Mouse (Mus musculus) thymus, postnatal 4 days (tissue): ENCODE measurements around the gene Fam19a1.

Experiments
- DNase-seq: peaks from one replicate; pipeline ENCODE4 v3.0.0; 2021

Gene Fam19a1

DNA sequence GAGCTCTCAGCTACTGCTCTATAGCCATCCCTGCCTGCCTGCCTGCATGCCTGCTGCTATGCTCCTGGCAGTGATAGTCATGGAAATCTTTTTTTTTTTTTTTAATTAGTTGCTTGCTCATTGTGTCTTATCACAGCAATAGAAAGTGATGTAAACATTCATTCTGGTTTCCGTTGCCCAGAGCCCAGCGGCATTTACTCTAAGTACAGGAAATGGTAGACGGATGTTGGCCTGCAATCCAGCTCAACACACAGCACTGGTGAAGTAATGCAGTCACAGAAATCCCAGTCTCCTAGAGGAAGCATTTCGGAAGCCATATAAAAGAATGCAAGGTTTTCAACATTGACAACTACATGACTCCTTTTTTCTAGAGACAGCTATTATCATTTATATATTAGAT lies 153.5 kb downstream of the Fam19a1 start:
- no peak for DNase-seq

DNA sequence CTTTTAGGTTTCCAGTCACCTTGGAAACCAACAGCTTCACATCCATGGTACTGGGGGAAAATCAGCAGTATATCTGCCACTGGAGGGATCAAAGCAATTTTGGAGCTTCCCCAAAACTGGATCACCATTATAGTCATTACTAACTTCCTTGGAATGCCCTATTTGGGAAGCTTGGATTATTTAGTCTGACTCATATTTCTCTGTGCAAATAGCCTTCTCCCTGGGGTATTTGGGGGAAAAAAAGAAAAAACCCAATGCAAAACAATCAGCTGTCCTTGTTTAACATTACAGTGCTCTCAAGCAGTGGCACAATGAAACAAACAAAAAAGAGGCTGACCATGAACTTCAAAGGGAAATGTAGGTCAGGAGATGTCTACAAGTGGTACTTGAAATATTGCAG lies 155.8 kb downstream of the Fam19a1 start:
- no peak for DNase-seq

DNA sequence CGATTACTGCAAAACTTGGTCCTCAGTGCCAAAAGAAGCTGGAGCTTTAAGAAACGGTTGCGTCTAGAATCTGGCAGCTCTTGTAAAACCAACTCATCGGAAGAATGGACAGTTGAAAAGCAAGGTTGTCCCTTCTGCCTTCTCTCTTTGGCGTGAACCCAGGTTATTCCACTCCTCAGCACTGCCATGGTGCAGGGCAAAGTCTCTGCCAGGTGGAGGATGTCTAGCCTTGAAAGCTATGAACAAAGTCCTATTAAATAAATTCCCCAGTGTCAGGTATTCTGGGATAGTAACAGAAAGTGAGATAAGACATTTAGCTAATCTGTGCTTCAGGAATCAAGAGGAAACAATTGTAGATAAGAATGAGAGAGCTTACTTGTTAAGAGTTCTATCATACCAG lies 157.5 kb downstream of the Fam19a1 start:
- DNase-seq: no peak

DNA sequence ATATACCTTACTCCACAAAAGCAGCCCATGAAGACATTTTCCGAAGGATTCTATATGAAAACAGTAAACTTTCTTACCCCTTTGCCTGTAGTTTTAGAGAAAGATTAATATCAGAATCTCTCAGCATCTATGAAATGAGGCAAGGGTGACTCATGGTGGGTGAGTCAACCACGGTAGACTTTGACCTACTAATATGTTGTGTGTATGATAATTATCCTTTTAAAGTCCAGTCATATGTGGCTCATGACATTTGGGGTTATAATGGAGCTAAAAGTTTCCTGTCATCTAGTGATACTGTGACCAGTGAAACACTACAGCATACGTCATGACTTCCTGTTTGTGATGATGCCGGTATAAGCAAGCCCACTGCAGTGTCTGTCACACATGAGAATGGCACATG lies 170.8 kb downstream of the Fam19a1 start:
- no peak for DNase-seq

DNA sequence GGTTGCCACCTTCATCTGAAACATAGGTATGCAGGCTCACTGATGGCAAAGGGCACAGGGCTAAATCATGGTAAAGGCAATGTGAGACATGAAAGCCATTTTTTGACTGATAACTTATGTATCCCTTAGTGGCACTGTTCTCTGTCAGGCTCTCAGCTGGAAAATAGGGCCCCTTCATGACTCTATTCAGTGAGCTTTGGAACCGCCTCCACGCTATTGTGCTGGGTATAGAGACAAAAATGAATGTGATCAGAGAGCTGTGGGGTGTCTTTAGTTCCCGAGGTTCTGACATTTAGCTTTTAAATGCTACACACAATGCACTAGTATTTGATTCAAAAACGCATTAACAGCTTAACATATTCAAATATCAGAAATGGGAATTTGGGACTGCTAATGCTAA lies 171.6 kb downstream of the Fam19a1 start:
- DNase-seq: no peak

DNA sequence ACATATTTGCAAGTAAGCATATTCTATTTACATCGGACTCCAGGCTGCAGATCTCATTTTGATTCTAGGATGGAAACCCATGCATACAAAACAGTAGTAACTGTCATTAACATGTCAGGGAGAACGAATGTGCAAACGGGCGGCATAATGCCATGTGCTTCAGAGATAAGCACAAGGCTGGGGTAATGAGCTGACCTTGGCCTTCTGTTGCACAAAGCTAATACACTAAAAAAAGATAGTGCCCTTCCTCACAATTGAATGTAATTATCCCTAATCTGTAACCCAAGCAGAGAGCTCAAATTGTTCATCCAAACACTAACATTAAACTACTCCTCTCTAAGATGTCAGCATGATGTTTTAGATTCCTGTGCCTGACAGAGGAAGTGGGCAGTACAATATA lies 173.3 kb downstream of the Fam19a1 start:
- DNase-seq: no peak

DNA sequence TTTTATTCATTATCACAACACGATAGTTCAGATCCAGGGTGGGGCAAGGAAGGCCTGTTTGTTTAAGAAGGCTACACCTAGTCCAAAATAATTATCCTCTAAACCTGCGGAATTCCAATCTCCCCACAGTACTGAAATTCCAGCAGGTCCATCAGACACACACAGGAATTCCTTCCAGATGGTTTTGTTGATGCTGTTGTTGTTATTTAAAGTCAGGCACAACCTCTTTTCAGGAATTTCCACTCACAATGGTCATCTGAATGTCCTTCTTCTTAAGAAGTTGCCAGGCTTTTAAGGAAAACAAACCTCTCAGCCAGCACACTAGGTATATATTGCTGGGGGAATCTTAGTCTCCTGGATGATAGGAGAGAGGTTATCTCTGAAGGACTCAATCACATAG lies 174.4 kb downstream of the Fam19a1 start:
- DNase-seq: no peak

DNA sequence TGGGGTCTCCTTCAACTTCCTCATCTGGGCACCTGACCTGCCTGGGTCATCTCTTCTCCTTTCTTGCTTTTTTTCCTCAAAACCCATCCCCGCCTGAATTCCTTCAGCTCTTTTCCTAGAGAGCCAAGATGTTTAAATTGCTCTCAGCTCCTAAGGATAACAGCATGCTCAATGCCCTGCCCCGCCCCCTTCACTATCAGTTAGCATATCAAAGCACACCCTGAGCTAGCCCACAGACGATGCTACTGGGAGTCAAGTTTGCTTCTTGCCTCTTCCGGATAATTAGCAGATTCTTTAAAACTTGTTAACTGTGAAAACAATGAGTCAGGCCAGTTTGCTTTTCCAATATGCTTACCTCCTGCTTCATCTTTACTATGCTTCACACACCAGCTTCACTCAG lies 176.7 kb downstream of the Fam19a1 start:
- DNase-seq: no peak

DNA sequence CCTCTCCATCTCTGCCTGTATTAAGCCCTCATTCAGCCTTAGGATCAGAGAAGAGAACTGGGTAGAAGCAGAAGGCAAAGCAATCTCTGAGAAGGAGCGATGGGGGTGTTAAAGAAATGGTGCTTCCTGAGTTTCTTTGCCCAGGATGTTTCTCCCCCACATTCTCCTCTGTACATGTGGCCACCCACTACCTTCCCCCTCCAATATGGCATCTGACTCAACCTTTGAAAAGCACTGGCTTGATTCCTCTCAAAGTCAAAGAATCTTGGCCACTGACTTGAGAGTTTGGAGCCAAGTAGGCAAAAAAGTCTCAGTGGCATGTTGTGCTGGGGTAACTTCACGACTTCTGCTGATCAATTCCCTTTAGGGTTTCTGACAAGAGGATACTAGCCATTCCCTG lies 234.5 kb downstream of the Fam19a1 start:
- DNase-seq: no peak

DNA sequence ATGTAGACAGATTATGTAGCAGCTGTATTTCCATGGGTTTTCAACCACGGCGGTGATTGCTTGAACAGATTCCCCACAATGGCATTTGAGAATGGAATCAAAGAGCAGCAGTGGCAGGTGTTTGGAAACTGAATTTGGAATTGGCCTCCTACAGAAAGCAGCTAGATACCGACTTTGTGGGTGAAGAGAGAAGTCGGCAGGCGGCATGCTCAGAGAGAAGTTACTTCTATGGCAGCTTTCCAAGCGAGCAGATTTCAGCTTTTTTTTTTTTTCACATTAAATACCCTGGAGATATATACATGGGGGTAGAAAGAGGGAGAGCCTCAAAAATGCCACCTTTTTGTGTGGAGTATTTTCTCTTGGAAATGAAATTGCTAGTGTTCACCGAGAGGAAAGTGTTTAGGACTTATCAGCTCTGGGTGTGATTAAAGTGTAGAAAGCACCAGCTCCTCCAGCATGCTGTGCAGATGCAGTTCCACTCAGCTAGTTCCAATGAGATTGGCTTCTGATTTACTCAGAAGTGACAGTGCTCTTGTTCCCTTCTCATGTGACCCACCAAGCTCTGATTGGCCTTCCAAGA lies 236.6 kb downstream of the Fam19a1 start:
- no peak for DNase-seq

DNA sequence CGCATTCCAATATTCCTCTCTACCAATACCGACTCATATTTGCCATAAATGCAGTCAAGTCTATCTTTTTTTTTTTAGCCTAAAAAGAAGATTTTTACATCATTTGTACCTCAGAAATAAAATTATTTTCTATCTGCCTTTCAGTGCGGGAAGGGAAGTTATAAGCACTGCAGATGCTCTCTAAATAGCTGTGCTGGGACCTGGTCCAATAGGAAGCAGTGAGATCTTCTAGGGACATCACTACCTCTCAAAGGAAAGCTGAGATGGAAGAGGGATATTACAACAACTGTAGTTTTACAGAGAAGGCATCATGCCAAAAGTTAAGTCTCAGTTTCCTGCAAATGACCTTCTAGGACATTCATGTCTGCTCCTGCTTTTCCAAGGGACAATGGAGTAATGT lies 256.6 kb downstream of the Fam19a1 start:
- DNase-seq: no peak

DNA sequence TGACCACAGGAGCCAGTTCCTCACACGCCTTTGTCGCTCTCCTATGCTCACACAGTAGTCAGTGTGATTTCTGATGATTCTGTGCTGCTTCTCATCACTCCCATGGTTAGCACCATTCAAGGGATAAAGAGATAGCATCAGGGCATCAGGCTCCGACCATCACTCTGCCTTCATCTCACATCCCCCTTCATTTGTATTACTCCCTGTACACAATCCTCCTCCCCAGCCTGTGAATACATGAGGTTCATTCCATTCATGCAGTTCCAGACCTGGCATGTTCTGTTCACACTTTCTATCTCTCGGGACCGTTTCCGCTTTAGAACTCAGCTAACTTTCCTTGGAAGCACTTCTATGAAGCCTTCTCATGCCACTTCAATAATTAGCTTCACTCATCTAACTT lies 259.9 kb downstream of the Fam19a1 start:
- DNase-seq: no peak

DNA sequence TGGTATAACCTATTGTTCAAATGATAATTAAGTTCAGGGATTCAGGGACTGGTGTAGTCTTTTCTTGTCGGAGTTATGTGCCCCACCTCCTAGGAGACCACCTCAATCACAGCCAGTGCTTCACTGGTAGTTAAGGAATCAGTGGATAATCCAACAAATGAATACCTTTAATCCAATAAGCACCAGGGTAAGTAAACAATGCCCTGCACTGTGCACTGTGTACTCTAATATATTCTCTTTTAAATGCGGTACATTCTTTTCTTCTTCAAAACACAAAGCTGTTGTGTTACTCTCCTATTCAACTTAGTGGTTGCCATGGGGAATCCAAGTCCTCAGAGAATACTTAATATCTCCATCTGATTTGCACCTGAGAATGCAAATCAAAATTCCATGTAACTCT lies 260.3 kb downstream of the Fam19a1 start:
- no peak for DNase-seq

DNA sequence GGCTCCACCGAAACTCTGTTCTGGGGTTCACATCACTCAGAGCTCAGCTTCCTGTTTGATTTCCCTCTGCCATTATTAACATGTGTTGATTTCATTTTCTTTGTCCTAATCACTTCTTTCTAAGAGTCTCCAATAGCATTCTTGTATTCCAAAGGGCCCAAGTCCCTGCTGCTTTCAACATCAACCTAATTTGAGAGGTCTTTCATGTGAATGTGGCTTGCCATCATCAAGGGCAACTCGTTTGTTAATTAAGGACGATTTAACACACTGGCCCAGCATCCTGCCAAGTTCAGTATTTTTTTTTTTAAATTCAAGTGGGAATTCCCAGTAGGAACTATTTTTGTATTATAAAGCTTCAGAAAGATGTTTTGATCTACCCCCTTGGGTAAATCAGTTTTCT lies 263.8 kb downstream of the Fam19a1 start:
- DNase-seq: no peak

DNA sequence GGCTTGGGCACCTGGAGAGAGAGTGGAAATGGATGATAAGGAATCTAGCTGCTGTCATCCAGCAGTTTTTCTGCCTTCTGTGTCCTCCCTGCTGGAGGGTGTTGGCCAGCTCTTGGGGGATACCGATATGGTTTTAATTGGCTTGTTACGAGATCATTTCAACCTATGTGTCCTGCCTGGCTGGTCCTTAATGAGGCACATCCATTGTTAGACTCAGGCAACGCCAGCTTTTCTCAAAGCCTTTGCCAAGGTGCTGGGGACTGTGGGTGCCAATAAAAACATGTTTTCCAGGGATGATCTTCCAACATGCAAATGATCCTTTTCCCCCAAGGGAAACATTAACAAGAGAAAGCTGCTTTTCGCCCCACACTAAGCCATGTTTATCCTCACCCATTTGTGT lies 266.3 kb downstream of the Fam19a1 start:
- DNase-seq: no peak

DNA sequence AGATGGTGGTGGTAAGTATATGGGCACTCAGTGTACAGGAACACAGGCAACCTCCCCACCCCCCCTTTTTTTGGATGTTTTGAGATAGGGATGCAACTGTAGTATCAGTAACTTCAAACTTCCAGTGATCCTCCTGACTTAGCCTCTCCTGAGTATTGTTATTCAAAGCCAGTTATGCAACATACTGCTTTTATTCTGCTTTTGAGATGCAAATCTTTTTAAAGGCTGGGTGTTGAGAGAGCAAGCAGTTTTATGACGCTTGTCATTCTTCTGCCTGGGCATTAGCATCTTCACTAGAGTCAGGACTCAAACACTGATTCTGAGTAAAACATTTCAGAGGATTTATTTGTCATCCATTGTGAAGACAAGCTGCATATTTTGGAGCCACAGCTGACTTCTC lies 271.5 kb downstream of the Fam19a1 start:
- no peak for DNase-seq

DNA sequence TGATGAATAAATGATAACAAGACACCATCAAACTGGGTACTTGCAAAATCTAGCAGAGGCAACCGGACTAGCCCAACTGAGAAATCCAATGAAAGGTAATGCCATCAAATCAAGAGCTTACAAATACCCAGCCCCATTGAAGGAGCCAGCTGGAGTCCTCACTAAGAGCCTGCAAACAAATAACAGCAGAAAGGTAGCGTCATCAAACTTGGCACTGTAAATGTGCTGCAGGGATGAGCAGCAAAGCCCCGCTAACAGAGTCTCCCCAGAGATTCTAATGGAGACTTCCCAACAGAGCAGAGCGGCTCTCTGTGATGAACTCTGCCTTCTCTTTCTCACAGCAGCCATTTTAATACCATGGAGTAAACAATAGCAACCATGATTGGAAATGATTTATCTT lies 305.9 kb downstream of the Fam19a1 start:
- no peak for DNase-seq

DNA sequence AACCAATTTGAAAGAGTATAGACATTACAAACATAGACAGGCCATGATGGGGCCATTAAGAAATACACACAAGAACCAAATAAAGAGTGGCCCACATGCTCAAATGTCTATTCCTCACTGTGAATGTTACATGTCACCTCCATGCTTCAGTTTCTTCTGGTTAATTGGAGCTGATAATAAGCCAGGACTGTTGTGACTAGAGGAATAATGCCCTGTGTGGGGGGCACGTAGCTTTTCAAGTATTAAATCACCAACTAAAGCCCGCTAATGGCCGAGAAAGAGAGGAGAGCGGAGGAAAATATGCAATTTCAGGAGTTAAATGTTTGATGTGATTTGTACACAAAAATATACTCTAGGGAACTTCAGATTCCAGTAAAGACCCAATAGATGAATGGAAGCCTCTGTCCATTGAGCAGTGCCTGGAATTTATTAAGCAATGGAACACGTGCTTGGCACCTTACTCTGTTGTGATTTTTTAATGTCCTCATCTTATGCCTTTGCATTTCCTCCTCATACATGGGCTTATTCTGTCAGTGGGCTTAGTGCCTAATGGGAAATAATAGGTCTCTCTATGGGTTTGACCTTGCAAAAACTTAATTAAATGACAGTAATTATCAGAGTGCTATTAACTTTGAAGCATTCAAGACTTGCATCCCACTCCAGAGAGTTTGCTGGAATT lies 306.9 kb downstream of the Fam19a1 start:
- no peak for DNase-seq

DNA sequence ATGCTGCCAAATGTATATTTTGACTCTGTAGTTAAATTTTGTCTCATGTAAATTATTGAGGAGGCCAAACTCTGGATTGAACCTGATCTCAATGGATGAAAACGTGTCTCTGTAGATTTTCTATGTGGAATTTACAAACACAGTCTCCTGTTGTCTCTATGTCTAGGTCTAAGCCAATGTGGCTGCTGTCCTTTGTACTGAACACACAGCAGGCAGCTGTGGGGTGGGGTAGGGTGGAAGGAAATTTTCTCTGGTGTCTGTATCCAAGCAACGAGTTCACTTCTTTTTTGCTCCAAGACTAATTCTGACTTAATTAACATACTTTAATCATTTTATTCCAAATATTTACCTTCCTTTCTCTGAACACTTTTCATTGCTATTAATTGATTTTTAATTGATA lies 307.6 kb downstream of the Fam19a1 start:
- DNase-seq: no peak

DNA sequence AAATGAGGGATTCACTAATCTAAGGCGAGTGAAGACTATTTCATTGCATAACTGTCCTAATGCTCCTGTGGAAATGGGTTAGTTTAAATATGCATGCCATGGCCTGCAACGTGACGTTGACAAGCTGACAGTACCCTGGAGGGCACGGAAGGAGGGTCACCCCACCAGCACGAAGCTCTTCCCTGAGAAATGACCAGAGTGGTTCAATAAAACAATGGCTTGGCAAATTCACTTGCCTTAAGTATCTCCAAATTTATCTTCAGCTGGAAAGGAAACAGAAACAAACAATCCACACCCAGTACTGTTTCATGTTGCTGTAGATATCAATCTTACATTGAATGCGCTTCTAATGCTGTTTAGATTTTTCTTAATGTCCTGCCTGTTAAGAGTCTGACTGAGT lies 316.4 kb downstream of the Fam19a1 start:
- DNase-seq: no peak

DNA sequence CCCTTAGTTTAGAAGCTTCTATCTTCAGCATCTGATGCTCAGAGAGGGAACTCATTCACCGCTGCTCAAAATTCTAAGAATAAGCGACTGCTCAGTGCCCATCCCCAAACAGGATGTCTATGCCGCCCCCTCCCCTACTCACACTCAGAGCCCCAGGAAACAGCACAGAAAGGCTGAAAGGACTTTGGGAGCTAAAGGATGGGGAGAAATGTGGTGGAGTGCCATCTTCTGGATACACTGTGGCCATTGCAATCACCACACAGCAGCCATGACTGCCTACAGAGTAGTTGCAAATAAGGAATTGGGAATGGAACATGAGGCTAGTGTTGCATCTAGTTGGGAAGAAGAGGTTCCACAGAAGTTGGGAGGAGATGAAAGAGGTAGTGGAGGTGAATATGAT lies 319.4 kb downstream of the Fam19a1 start:
- no peak for DNase-seq

DNA sequence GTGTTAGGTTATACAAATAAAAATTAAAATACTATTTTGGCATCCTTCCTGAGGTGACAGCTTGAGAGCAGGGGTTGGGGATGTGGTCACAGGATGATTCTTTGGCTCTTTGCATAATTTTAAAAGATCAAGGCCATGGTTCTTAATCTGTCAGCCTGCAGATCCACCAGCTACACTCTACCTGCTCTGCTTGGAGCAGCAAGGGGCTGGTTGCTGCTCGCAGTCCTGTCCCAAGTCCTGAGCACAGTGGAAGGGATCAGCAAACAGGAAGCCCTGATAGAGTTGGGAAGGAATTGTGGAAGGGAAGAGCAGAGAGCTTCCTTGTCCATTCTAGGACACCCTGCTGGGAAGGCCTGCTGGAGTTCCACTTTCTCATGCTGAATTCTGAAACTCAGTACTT lies 320.9 kb downstream of the Fam19a1 start:
- no peak for DNase-seq

DNA sequence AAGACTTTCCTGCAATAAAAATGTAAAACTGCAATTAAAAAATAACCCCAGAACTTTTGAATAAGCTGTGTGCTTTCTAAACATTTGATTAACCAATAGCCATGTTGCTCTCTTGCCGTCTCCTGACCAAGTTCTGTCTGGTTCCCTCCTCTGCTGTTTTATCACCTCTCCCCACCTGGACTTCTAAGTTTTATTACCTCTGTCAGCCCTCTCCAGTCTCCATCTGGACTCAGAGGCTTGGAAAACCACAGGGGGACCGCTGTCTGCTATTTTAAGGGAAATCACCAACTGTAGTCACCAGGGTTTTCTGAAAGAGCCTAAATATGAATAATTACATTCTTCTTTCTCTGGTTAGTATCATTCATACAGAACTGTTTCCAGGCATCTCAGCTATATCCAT lies 322.6 kb downstream of the Fam19a1 start:
- no peak for DNase-seq

DNA sequence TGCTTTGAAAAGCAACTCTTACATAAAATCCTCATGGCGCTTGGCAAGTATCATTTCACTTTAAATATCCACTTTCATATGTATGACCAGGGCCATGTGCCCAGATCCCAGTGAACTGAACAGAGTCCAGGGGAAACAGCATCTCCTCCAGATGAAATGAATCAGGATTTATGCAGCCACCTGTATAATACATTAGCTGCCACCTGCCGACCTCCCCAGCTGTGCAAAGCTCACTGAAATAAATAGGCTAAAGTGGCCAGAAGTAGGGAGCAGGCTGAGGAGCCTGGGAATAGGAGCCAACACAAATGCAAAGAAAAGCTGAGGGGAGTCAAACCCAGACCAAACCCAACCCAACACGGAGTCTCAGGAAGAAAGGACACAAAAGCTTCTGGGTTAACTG lies 324.9 kb downstream of the Fam19a1 start:
- no peak for DNase-seq

DNA sequence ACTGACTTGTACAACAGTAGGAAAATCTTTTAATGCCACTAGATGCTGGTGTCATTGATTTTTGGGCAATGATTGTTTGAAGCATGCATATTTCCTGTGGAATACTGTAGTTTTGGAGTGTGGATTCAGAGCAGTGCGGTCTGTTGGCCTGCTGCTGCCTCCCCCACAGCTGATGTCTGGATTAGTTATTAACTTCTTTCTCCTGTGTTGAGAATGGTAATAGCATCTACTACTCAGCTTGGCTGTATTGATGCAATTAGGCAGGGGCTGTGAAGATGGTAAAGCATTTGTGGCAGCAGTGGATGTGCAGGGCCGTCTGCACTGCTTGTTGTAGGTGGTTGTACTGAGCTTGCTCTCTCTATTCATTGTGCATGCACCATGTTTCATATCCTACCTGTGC lies 326.5 kb downstream of the Fam19a1 start:
- no peak for DNase-seq
